Mouse (Mus musculus) cerebellum, adult 9-11 months (tissue): ENCODE results near the gene Zfp974.
"Not testable (repeated sequence)": the region's sequence is repeated elsewhere in the genome, so short reads cannot be mapped to it uniquely, and the experiment has no call there.

ENCODE experiments used
- DNase-seq: peaks from one replicate; pipeline ENCODE4 v3.0.0; 2022

The Zfp974 gene

DNA sequence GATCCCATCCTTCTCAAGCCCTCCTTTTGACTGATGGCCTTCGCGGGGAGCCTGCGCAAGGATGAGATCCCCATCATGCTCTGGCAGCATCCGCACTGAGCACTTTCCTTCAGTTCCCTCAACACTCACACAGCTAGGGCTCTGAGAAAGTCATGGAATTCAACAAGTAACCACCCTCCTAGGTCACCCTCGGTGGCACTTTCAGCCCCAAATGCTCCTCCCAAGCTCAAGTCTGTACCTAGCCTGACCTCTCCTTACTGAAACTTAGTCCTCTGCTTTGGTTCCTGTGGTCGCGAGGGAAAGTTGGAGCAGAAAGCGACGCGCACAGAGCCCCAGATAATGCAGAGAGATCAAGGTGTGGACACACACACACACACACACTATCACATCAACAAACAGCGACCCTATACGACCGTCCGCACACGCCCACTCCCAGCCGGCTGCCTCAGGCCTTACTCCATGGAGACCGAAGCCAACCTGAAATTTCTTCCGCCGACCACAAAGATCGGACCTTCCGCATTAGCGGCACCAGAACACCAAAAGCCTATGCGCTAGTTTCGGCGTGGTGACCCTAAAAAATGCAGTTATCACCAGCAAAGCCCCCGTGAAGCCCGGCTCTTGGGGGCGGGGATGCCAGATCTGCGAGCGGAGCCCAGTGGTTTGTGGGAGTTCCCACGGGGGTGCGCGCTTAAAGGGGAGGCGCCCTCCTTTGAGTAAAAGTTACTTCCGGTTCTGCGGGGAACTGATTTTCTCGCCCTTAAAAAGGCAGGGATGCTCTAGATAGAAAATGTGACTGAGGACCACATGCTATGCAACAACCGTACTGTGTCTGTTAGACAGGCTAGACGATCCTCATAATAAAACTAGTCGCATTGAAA, at the start of gene Zfp974:
Zfp974 (minus strand) TSS at position 643 of the 878 bp plus-strand sequence.
- peak; percentile 52 for DNase-seq

DNA sequence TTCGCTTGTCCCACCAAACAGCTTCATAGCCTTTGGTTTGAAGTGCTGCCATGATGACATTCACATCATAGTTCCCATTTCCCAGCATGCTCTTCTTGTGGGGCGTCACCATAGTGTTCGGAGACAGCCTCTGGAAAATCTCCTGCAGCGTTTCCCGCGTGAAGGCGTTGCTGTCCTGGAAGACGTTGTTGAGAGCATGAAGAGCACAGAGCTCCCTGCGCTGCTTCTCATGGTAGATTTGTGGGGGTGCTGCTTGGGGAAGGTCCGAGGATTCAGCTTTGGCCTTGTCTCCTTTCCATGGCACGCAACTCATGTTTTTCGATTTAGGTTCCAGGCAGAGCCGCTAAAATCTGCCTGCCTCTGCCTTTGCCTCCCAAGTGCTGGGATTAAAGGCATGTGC, 20.2 kb upstream of the Zfp974 start:
- not testable (repeated sequence) for DNase-seq

DNA sequence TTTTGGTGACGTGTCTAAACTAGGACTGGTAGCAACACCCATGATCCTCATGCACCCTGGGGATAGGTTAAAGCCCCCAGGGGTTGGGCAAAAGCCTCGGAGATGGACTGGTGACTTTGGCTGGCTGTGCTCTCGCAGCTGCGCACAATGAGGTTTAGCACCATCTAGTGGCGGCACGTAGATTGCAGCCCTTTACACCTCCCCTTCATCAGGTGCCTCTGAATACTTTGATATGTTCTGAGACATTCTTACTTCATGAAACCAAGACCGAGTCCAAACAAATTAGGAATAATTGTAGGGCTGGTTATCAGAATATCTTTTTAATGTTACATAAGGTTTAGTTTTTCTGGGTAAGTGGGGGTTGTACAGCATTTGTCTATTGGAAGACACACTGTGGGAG, 12.6 kb upstream of the Zfp974 start:
- not testable (repeated sequence) for DNase-seq

DNA sequence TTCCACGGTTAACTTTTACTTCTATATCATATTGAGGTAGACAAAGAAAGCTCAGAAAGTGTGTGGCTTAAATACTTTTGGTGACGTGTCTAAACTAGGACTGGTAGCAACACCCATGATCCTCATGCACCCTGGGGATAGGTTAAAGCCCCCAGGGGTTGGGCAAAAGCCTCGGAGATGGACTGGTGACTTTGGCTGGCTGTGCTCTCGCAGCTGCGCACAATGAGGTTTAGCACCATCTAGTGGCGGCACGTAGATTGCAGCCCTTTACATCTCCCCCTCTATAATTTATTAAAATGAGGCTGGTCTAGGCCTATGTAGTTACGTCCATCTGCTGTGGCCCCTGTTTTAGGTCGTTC, 4.5 kb upstream of the Zfp974 start:
- not testable (repeated sequence) for DNase-seq

DNA sequence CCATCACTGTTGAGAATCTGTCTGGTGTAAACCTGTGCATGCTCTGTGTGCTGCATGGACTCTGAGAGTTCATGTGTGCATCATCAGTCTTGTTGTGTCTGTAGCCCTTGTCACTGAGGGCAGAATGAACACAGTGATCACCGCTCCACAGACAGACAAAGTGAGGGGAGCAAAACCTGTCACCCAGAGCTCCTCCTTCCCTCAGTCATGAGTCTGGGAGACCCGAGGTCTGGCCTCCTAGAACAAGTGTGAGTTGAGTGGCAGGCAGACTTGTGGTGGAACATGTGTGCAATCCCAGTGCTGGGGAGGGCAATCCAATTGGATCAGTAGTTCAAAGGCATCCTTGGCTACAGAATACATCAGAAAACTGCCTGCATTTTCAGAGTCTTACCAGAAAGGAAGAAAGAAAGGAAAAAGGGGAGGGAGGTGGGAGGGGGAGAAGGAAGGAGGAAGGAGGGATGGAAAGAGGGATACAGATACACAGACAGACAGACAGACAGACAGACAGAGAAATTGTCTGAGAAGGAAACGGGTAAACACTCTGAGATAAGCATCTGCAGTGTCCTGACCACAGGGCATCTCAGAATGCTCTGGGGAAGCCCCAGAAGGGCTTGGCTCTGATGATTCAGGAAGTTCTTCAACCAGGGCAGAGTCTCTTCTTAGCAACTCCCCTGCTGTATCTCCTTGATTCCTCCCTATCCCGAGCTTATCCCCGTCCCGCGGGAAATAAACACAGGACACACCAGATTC, 4.0 kb upstream of the Zfp974 start:
- no peak for DNase-seq

DNA sequence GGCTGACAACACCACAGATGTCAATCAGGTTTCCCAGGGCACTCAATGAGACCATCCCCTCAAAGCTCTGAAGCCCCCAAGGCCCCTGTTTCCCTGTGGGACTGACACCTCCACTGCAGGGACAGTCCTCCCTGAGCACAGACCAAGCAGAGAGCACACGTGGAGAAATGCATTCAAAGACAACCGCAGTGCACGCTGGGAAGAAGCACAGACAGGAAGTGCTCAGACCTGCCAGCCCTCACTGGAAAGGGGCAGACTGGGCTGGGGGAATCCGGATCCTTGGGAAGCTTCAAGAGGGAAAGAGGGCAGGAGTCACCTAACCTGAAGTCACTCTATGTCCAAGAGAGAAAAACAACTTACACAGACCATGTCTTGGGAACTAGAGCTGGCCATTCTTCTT, 2.2 kb downstream of the Zfp974 start:
- not testable (repeated sequence) for DNase-seq

DNA sequence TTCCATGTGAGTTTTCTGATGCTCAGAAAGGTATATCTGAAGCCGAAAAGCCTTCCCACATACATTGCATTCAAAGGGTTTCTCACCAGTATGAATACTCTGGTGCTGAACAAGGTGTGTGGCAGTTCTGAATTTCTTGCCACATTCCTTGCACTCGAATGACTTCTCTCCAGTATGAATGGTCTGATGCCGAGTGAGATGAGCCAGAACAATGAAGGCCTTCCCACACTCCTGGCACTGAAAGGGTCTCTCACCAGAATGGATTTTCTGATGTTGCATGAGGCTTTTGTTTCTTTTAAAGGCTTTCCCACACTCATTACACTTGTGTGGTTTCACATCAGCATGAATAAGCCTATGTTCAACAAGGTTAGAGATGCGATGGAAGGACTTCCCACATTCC, 18.3 kb downstream of the Zfp974 start:
- not testable (repeated sequence) for DNase-seq

DNA sequence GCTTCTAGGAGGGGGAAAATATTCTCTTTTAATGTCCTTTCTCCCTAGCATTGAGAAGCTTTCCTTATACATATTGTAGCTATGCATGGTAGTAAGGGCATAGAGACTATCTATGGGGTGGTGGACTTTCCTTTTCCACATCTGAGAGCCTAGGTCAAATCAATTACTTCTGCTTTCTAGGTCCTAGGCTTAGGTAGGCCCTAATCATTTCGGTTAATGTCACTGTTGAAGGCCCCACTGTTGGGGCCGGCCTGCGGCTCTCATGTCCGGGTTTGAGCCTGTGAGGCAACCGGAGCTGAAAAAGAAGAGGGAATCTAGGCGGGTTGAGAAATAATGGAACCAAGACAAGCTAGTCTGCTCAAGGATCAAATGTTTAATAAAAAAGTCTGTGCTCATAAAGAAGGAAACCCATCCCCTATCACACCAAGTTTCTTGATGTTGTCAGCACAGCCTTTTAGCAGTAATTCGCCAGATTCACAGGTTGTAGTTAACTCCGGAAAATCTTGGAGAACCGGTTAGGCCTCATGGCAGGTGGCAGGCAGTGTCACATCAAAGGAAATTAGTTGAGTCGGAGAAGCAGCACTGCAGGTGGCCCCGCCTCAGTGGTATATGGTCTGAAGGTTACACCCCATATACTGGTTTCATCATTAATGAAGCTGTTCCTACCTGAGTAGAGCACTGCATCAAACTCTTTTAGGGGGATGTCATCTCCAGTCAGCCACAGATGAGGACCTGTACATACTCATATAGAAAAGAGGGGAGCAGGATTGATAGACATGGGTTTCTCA, 24.0 kb downstream of the Zfp974 start:
- DNase-seq: no peak

DNA sequence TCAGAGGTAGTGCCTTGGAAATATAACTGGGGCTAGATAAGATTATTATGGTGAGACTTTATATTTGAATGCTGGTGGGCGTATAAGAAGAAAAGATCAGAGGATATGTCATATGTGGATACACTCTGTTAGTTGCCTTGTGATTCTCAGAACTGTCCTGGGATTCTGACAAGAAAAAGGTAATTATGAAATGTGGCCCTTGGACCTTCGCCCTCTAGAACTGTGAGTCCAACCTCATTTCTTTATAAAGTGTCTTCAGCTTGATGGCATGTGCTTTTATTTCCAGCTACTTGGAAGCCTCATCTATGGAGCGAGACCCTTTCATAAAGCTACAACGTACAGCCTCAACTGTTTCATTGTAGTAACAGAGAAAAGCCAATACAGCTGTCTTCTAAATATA, 28.7 kb downstream of the Zfp974 start:
- DNase-seq: no peak

DNA sequence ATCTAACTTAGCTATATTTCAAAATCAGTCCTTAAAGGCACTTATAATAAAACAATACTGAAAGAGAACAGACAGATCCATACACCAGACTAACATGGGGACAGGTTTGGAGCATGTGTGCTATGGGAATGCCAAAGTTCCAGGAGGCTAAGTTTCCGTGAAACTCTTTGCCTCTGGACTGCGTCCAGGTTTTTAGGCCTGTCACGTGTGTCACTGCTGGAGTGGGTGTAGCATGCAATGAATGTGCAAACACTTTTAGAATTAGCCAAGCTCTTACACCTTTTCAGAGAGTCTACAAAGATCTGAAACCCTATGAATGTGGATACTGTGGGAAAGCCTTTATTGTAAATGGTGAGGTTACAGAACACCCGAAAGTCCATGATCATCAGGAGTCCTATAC, 47.5 kb downstream of the Zfp974 start:
- DNase-seq: no peak

DNA sequence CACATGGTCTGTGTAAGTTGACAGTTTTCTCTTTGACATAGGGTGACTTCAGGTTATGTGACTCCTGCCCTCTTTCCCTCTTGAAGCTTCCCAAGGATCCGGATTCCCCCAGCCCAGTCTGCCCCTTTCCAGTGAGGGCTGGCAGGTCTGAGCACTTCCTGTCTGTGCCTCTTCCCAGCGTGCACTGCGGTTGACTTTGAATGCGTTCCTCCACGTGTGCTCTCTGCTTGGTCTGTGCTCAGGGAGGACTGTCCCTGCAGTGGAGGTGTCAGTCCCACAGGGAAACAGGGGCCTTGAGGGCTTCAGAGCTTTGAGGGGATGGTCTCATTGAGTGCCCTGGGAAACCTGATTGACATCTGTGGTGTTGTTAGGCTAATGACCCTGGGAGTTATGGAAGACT, 66.7 kb downstream of the Zfp974 start:
- not testable (repeated sequence) for DNase-seq

DNA sequence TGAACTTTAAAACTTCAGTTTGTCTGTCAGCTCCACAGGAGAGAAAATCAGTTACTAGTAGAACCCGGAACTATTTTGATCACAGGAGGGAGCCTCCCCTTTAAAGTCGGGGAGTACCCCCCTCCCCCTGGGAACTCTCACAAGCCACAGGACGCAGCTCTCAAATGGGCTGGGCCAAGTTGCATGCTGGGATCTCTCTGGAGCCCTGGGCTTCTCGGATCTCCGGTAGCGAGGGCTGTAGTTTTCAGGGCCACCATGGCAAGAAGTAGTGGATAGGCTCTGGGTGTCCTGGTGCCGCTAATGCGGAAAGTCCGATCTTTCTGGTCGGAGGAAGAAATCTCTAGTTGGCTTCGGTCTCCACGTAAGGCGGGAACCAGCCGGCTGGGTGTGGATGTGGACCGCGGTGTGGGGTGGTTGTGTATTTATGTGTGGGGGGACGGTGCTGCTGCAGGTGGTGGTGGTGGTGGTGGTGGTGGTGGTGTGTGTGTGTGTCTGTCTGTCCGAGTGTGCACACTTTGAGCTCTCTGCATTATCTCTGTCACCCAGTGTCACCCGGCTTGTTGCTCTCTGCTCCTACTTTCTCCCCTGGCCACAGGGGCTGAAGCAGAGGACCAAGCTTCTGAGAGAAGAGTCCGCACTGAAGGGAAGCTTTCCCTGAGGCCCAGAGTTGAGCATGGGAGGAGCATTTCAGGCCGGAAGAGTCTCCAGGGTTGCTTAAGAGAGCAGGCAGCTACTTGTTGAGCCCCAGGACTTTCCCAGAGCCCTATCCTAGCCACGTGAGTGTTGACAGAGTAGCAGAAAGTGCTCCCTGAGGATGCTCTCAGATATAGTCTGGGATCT, 68.6 kb downstream of the Zfp974 start:
- DNase-seq: no peak

DNA sequence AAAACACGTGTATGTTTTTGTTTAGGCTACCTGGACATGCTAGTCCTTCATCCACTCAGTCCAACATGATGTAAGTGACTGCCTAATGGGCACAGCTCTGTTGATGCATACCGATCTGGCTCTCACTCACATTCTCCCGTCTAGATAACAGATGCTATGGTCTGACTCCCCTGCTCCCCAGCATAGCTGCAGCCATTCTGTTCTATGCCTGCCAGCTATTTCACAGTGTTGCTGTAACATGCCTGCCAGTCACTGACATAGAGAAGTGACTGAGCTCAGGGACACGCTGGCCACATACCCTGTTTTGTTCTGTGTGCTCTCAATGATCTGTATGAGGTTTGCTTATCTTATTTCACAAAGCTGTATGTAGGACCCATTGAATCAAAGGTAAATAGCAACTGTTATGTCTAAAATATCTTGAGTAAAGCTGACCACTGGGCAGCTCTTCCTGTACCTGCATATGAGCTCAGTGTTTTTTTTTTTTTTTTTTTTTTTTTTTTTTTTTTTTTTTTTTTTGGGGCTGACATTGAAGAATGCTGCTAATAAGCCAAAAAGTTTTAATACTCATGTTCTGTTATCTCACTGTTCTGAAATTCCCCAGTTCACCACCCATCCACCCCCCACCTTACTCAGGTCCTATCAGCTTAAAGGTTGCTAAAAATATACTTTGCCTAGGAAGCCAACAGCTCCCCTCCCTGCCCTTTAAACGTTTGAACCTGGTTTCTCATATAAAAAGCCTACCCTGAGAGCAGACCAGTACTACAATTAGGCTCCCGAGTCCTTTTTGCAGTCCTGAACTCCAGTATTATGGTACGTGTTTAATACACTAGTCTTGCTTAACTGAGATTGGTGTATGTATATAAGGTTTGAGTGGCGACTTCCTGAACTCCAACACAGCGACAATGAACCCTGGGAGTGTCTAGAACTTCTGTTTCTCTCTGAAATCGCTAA, 69.7 kb downstream of the Zfp974 start:
- no peak for DNase-seq
